Mouse (Mus musculus): ENCODE results near the gene Gapvd1. TPM values are rescaled to one million over a fixed set of nuclear protein-coding genes. Genes with fewer than 3 reads are reported as not detected.

Gene Gapvd1
- polyA plus RNA-seq, 1 experiment from 2014 or later, result 96.3 TPM

- H3K9ac ChIP-seq (replicated peaks; ENCODE audit: low read length), result no peak overlapping the region
Observed at GRCm38 (mm10) chr2:34725269-34725668, 29.8 kb downstream of the Gapvd1 start.

DNA sequence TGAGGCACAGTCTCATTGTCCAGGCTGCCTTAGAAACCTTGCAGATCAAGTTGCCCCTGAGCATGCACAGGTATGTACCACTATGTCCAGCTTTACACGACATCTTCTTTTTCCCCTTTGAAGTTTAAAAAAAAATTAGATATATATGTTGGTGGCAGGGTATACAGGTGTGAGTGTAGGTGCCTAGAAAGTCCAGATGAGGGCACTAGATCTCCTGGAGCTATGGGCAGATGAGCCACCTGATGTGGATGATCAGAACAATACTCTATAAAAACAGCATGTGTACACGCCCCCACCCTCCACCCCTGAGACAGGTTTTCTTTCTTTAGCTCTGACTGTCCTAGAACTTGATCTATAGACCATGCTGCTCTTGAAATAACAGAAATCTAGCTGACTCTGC, 36.8 kb downstream of the Gapvd1 start:
- Histone ChIP-seq H3K4me1 (ENCODE audit: control insufficient read depth, insufficient read depth, low read length) (no peaks in the 10 kb centered on the region), H3K4me3 (ENCODE audit: low read depth, low read length) (no peak overlapping the region), H3K27ac (replicated peaks; ENCODE audit: low read depth, low read length) (no peak overlapping the region), H3K36me3 (replicated peaks; ENCODE audit: control insufficient read depth, insufficient read depth, low read depth, low read length) (peaks cover 4% of the 10 kb centered on the region), H3K4me2 (ENCODE audit: low read depth, low read length) (no peak overlapping the region), H3K9me3 (replicated peaks; ENCODE audit: control insufficient read depth, low read length) (no peaks in the 10 kb centered on the region), H3K27me3 (ENCODE audit: control insufficient read depth, insufficient read depth, low read length) (no peaks in the 10 kb centered on the region), H3K9ac (replicated peaks; ENCODE audit: low read length) (no peak overlapping the region)
- no peak for ATAC-seq (replicated peaks; ENCODE audit: insufficient number of reproducible peaks, low FRiP score, low TSS enrichment, low read depth)
- 89% methylated on average over 2 of the region's 2 CpGs for WGBS
- no peak for DNase-seq (ENCODE audit: low spot score)

More at GRCm38 (mm10) chr2:34725269-34725668, 29.8 kb downstream of the Gapvd1 start:
- WGBS, result 97% methylated on average over 5 of the region's 5 CpGs
- Histone ChIP-seq H3K4me3 (ENCODE audit: low read depth, low read length) (no peak overlapping the region), H3K27ac (replicated peaks; ENCODE audit: low read depth, low read length) (no peak overlapping the region), H3K27me3 (ENCODE audit: control insufficient read depth, insufficient read depth, low read length) (no peaks in the 10 kb centered on the region), H3K4me1 (ENCODE audit: control insufficient read depth, insufficient read depth, low read length) (no peaks in the 10 kb centered on the region), H3K36me3 (replicated peaks; ENCODE audit: control insufficient read depth, insufficient read depth, low read depth, low read length) (no peaks in the 10 kb centered on the region; the same call in 1 of the 2 replicates), H3K4me2 (ENCODE audit: low read depth, low read length) (no peak overlapping the region), H3K9me3 (replicated peaks; ENCODE audit: control insufficient read depth, low read length) (no peaks in the 10 kb centered on the region)
- ATAC-seq (replicated peaks; ENCODE audit: insufficient number of reproducible peaks, low FRiP score, low TSS enrichment, low read depth) (no peak), DNase-seq (ENCODE audit: low spot score) (no peak)

GRCm38 (mm10) chr2:34711904-34712303, 43.1 kb downstream of the Gapvd1 start:
- DNase-seq (ENCODE audit: low spot score), result no peak
- Histone ChIP-seq H3K27me3 (ENCODE audit: control insufficient read depth, insufficient read depth, low read length) (no peaks in the 10 kb centered on the region), H3K9me3 (replicated peaks; ENCODE audit: control insufficient read depth, low read length) (no peaks in the 10 kb centered on the region), H3K4me3 (ENCODE audit: low read depth, low read length) (no peak overlapping the region), H3K4me1 (ENCODE audit: control insufficient read depth, insufficient read depth, low read length) (no peaks in the 10 kb centered on the region), H3K36me3 (replicated peaks; ENCODE audit: control insufficient read depth, insufficient read depth, low read depth, low read length) (peaks cover 9% of the 10 kb centered on the region), H3K4me2 (ENCODE audit: low read depth, low read length) (no peak overlapping the region), H3K9ac (replicated peaks; ENCODE audit: low read length) (no peak overlapping the region), H3K27ac (replicated peaks; ENCODE audit: low read depth, low read length) (no peak overlapping the region)
- no peak for ATAC-seq (replicated peaks; ENCODE audit: insufficient number of reproducible peaks, low FRiP score, low TSS enrichment, low read depth)
- WGBS, result 95% methylated on average over 6 of the region's 6 CpGs

- H3K36me3 ChIP-seq (replicated peaks; ENCODE audit: control insufficient read depth, insufficient read depth, low read depth, low read length), result peaks cover 10% of the 10 kb centered on the region
Observed at GRCm38 (mm10) chr2:34708675-34709074, 46.4 kb downstream of the Gapvd1 start.

GRCm38 (mm10) chr2:34696592-34696991, 58.4 kb downstream of the Gapvd1 start:
- H3K27ac ChIP-seq (replicated peaks; ENCODE audit: low read depth, low read length), result no peak overlapping the region
- no peaks in the 10 kb centered on the region for H3K27me3 ChIP-seq (ENCODE audit: control insufficient read depth, insufficient read depth, low read length)
- H3K4me1 ChIP-seq (ENCODE audit: control insufficient read depth, insufficient read depth, low read length), result no peaks in the 10 kb centered on the region
- H3K9ac ChIP-seq (replicated peaks; ENCODE audit: low read length), result no peak overlapping the region
- no peak overlapping the region for H3K4me2 ChIP-seq (ENCODE audit: low read depth, low read length)
- H3K9me3 ChIP-seq (replicated peaks; ENCODE audit: control insufficient read depth, low read length), result no peaks in the 10 kb centered on the region
- H3K36me3 ChIP-seq (replicated peaks; ENCODE audit: control insufficient read depth, insufficient read depth, low read depth, low read length), result peaks cover 3% of the 10 kb centered on the region; the same call in 1 of the 2 replicates
- DNase-seq (ENCODE audit: low spot score), result no peak
- ATAC-seq (replicated peaks; ENCODE audit: insufficient number of reproducible peaks, low FRiP score, low TSS enrichment, low read depth), result no peak
- no peak overlapping the region for H3K4me3 ChIP-seq (ENCODE audit: low read depth, low read length)

More at GRCm38 (mm10) chr2:34708675-34709074, 46.4 kb downstream of the Gapvd1 start:
- Histone ChIP-seq H3K27me3 (ENCODE audit: control insufficient read depth, insufficient read depth, low read length) (no peaks in the 10 kb centered on the region), H3K27ac (replicated peaks; ENCODE audit: low read depth, low read length) (no peak overlapping the region), H3K4me1 (ENCODE audit: control insufficient read depth, insufficient read depth, low read length) (no peaks in the 10 kb centered on the region), H3K4me2 (ENCODE audit: low read depth, low read length) (no peak overlapping the region), H3K9ac (replicated peaks; ENCODE audit: low read length) (no peak overlapping the region), H3K9me3 (replicated peaks; ENCODE audit: control insufficient read depth, low read length) (no peaks in the 10 kb centered on the region), H3K4me3 (ENCODE audit: low read depth, low read length) (no peak overlapping the region)
- DNase-seq (ENCODE audit: low spot score) (no peak), ATAC-seq (replicated peaks; ENCODE audit: insufficient number of reproducible peaks, low FRiP score, low TSS enrichment, low read depth) (no peak)
- 95% methylated on average over 1 of the region's 1 CpGs for WGBS

- no peak overlapping the region for H3K4me2 ChIP-seq (ENCODE audit: low read depth, low read length)
- no peak overlapping the region for H3K9ac ChIP-seq (replicated peaks; ENCODE audit: low read length)
- H3K4me1 ChIP-seq (ENCODE audit: control insufficient read depth, insufficient read depth, low read length), result no peaks in the 10 kb centered on the region
- DNase-seq (ENCODE audit: low spot score), result no peak
- no peaks in the 10 kb centered on the region for H3K9me3 ChIP-seq (replicated peaks; ENCODE audit: control insufficient read depth, low read length)
- WGBS, result 91% methylated on average over 10 of the region's 10 CpGs
- H3K4me3 ChIP-seq (ENCODE audit: low read depth, low read length), result no peak overlapping the region
- H3K27me3 ChIP-seq (ENCODE audit: control insufficient read depth, insufficient read depth, low read length), result no peaks in the 10 kb centered on the region
- H3K27ac ChIP-seq (replicated peaks; ENCODE audit: low read depth, low read length), result no peak overlapping the region
- peaks cover 5% of the 10 kb centered on the region for H3K36me3 ChIP-seq (replicated peaks; ENCODE audit: control insufficient read depth, insufficient read depth, low read depth, low read length)
- ATAC-seq (replicated peaks; ENCODE audit: insufficient number of reproducible peaks, low FRiP score, low TSS enrichment, low read depth), result no peak
Observed at GRCm38 (mm10) chr2:34692861-34693260, 62.2 kb downstream of the Gapvd1 start.

DNA sequence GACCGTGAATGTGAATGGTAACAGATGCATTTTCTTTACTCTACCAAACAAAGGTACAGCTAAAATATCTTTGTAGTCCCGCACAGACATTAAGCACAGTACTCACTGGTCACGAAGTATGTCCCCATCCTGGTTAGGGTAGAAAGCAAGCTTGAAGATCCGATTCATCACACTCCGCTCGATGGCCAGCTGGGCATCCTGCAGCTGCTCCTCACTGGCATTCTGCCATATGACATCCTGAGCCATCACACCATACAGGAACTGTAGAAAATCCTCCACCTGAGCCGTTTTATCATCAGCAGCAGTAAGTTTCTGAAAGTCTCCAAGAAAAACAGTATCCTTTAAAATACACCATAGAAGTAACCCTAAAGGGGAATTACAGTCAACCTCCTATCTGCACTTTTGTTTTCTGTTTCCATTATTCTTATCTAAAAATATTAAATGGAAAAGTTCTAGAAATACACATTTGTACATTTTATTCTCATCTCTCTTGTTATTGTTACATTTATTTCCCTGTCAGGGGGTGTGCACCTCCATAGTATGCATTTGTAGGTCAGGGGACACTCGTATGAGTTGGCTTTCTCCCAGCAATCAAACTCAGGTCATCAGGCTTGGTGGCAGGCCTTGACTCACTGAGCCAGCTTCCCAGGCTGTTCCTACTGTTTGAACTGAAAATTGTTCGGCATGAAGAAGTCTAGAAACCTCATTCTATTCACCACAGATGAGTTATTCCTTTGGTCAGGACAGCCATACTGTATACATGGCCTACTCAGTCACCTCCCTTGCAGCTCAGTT, 70.8 kb downstream of the Gapvd1 start:
- ATAC-seq (replicated peaks; ENCODE audit: insufficient number of reproducible peaks, low FRiP score, low TSS enrichment, low read depth) (no peak), DNase-seq (ENCODE audit: low spot score) (no peak)
- H3K4me3 ChIP-seq (ENCODE audit: low read depth, low read length), result no peak overlapping the region

GRCm38 (mm10) chr2:34677976-34678375, 77.1 kb downstream of the Gapvd1 start:
- H3K36me3 ChIP-seq (replicated peaks; ENCODE audit: control insufficient read depth, insufficient read depth, low read depth, low read length), result 0 out of 2 replicates have a peak, but pooled peaks cover 2% of the 10 kb centered on the region
- no peak for DNase-seq (ENCODE audit: low spot score)
- H3K27me3 ChIP-seq (ENCODE audit: control insufficient read depth, insufficient read depth, low read length), result no peaks in the 10 kb centered on the region
- H3K4me2 ChIP-seq (ENCODE audit: low read depth, low read length), result no peak overlapping the region
- H3K27ac ChIP-seq (replicated peaks; ENCODE audit: low read depth, low read length), result no peak overlapping the region
- no peak for ATAC-seq (replicated peaks; ENCODE audit: insufficient number of reproducible peaks, low FRiP score, low TSS enrichment, low read depth)
- no peak overlapping the region for H3K9ac ChIP-seq (replicated peaks; ENCODE audit: low read length)
- 87% methylated on average over 4 of the region's 4 CpGs for WGBS
- H3K4me1 ChIP-seq (ENCODE audit: control insufficient read depth, insufficient read depth, low read length), result no peaks in the 10 kb centered on the region
- no peak overlapping the region for H3K4me3 ChIP-seq (ENCODE audit: low read depth, low read length)
- no peaks in the 10 kb centered on the region for H3K9me3 ChIP-seq (replicated peaks; ENCODE audit: control insufficient read depth, low read length)

More for the DNA sequence above, 70.8 kb downstream of the Gapvd1 start:
- Histone ChIP-seq H3K9ac (replicated peaks; ENCODE audit: low read length) (no peak overlapping the region), H3K4me2 (ENCODE audit: low read depth, low read length) (no peak overlapping the region), H3K36me3 (replicated peaks; ENCODE audit: control insufficient read depth, insufficient read depth, low read depth, low read length) (peaks cover 5% of the 10 kb centered on the region), H3K27me3 (ENCODE audit: control insufficient read depth, insufficient read depth, low read length) (no peaks in the 10 kb centered on the region), H3K4me1 (ENCODE audit: control insufficient read depth, insufficient read depth, low read length) (no peaks in the 10 kb centered on the region), H3K9me3 (replicated peaks; ENCODE audit: control insufficient read depth, low read length) (no peaks in the 10 kb centered on the region), H3K27ac (replicated peaks; ENCODE audit: low read depth, low read length) (no peak overlapping the region)
- WGBS, result 94% methylated on average over 9 of the region's 9 CpGs

Measured in embryonic facial prominence, embryonic 11.5 days (tissue).